Mouse (Mus musculus) CH12.LX (cell line): ENCODE measurements around the gene Nptx1. TPM values are rescaled to one million over a fixed set of nuclear protein-coding genes. Genes with fewer than 3 reads are reported as not detected.

Source experiments
- DNase-seq: peaks from one replicate; pipeline ENCODE4 v3.0.0-alpha.2; 2013; ENCODE audit errors: extremely low read depth
- H3K27ac ChIP-seq: 2 replicates; pipeline ENCODE4 v1.5.1; 2012; ENCODE audit warnings: low read depth, mild to moderate bottlenecking, control low read depth, moderate library complexity; ENCODE audit not compliant: insufficient read depth
- H3K27me3 ChIP-seq: replicated peaks from 2 replicates; pipeline ENCODE3; 2012; ENCODE audit warnings: inconsistent platforms
- H3K36me3 ChIP-seq, 2 experiments: replicated peaks in 1 of 2; 2 replicates each; pipeline versions ENCODE3 to v1.6.1; 2012; ENCODE audit warnings: inconsistent platforms in 1 of 2, low read length in 1 of 2, mild to moderate bottlenecking in 1 of 2, mixed read lengths in 1 of 2, moderate library complexity in 1 of 2; ENCODE audit not compliant: control insufficient read depth in 1 of 2, insufficient read depth in 1 of 2
- H3K4me1 ChIP-seq, 2 experiments: 2 replicates each; pipeline ENCODE4 v1.6.1; 2012; ENCODE audit warnings: inconsistent platforms in 1 of 2, moderate library complexity in 1 of 2; ENCODE audit not compliant: insufficient read depth in 2 of 2, control insufficient read depth in 1 of 2
- H3K4me2 ChIP-seq: 2 replicates; pipeline ENCODE4 v1.6.1; 2012; ENCODE audit warnings: low read depth, mild to moderate bottlenecking, control low read depth; ENCODE audit not compliant: poor library complexity, insufficient read depth, severe bottlenecking
- H3K4me3 ChIP-seq, 3 experiments: fragments of 150-350 bp in 1 of 3; sonication (generic) in 1 of 3; replicated peaks in 1 of 3; 2 replicates each; pipeline versions ENCODE3 to v1.5.1; 2011 to 2012; ENCODE audit warnings: low read depth in 2 of 3, low read length in 2 of 3, mild to moderate bottlenecking in 2 of 3, moderate library complexity in 2 of 3, control low read depth in 1 of 3, improper control_type of control experiment in 1 of 3, inconsistent platforms in 1 of 3, mixed read lengths in 1 of 3; ENCODE audit not compliant: poor library complexity in 1 of 3
- H3K79me2 ChIP-seq: replicated peaks from 2 replicates; pipeline ENCODE4 v1.6.1; 2012; ENCODE audit warnings: mild to moderate bottlenecking, moderate library complexity; ENCODE audit not compliant: control insufficient read depth, poor library complexity, insufficient read depth, severe bottlenecking; ENCODE audit errors: extremely low read depth
- H3K9ac ChIP-seq: 2 replicates; pipeline ENCODE4 v1.6.1; 2012; ENCODE audit warnings: low read depth, mild to moderate bottlenecking, control low read depth, moderate library complexity; ENCODE audit not compliant: insufficient read depth
- H3K9me3 ChIP-seq: replicated peaks from 2 replicates; pipeline ENCODE3; 2012; ENCODE audit warnings: low read length, inconsistent platforms, mixed read lengths
- CHD1 ChIP-seq: IDR thresholded peaks from 2 replicates; pipeline ENCODE4 v1.6.1; 2012; ENCODE audit warnings: low read depth, low read length, improper control_type of control experiment, inconsistent platforms
- CHD2 ChIP-seq: IDR thresholded peaks from 2 replicates; pipeline ENCODE4 v1.6.1; 2011; ENCODE audit warnings: low read length, improper control_type of control experiment
- EP300 ChIP-seq: IDR thresholded peaks from 2 replicates; pipeline ENCODE4 v1.6.1; 2011; ENCODE audit warnings: low read length, improper control_type of control experiment
- GABPA ChIP-seq: IDR thresholded peaks from 2 replicates; pipeline ENCODE4 v1.6.1; 2012; ENCODE audit warnings: low read depth, low read length, improper control_type of control experiment, inconsistent platforms; ENCODE audit not compliant: insufficient replicate concordance
- HCFC1 ChIP-seq: IDR thresholded peaks from 2 replicates; pipeline ENCODE4 v1.6.1; 2012; ENCODE audit warnings: low read depth, mild to moderate bottlenecking, inconsistent platforms, low read length, improper control_type of control experiment
- IRF4 ChIP-seq: IDR thresholded peaks from 2 replicates; pipeline ENCODE4 v1.6.1; 2014; ENCODE audit warnings: low read depth, mild to moderate bottlenecking, inconsistent platforms, low read length, improper control_type of control experiment
- JUND ChIP-seq: conservative IDR thresholded peaks from 2 replicates; pipeline ENCODE4 v1.6.1; 2011; ENCODE audit warnings: low read depth, low read length, improper control_type of control experiment
- KAT2A ChIP-seq: IDR thresholded peaks from 2 replicates; pipeline ENCODE4 v1.6.1; 2012; ENCODE audit warnings: low read length, improper control_type of control experiment, inconsistent platforms; ENCODE audit not compliant: insufficient replicate concordance
- MAFK ChIP-seq: IDR thresholded peaks from 2 replicates; pipeline ENCODE4 v1.6.1; 2011; ENCODE audit warnings: low read length, improper control_type of control experiment; ENCODE audit not compliant: insufficient replicate concordance
- MAX ChIP-seq: IDR thresholded peaks from 2 replicates; pipeline ENCODE4 v1.6.1; 2011; ENCODE audit warnings: low read length, improper control_type of control experiment
- MYC ChIP-seq: IDR thresholded peaks from 2 replicates; pipeline ENCODE4 v1.6.1; 2011; ENCODE audit warnings: low read depth, mild to moderate bottlenecking, improper control_type of control experiment, low read length
- NELFE ChIP-seq: IDR thresholded peaks from 2 replicates; pipeline ENCODE4 v1.6.1; 2011; ENCODE audit warnings: low read depth, low read length, improper control_type of control experiment
- POLR2AphosphoS2 ChIP-seq: IDR thresholded peaks from 2 replicates; pipeline ENCODE4 v1.6.1; 2011; ENCODE audit warnings: low read depth, low read length, improper control_type of control experiment
- RAD21 ChIP-seq: IDR thresholded peaks from 2 replicates; pipeline ENCODE4 v1.6.1; 2011; ENCODE audit warnings: low read depth, mild to moderate bottlenecking, low read length, improper control_type of control experiment, moderate library complexity
- RCOR1 ChIP-seq: conservative IDR thresholded peaks from 2 replicates; pipeline ENCODE4 v1.6.1; 2012; ENCODE audit warnings: low read depth, mild to moderate bottlenecking, inconsistent platforms, low read length, improper control_type of control experiment
- SIN3A ChIP-seq: IDR thresholded peaks from 2 replicates; pipeline ENCODE4 v1.6.1; 2012; ENCODE audit warnings: low read length, improper control_type of control experiment, inconsistent platforms
- TCF12 ChIP-seq: IDR thresholded peaks from 2 replicates; pipeline ENCODE4 v1.6.1; 2014; ENCODE audit warnings: low read depth, mild to moderate bottlenecking, inconsistent platforms, low read length, improper control_type of control experiment
- UBTF ChIP-seq: IDR thresholded peaks from 2 replicates; pipeline ENCODE4 v1.6.1; 2012; ENCODE audit warnings: low read depth, mild to moderate bottlenecking, inconsistent platforms, low read length, improper control_type of control experiment, moderate library complexity
- USF1 ChIP-seq: IDR thresholded peaks from 2 replicates; pipeline ENCODE4 v1.6.1; 2014; ENCODE audit warnings: low read depth, mild to moderate bottlenecking, inconsistent platforms, low read length, improper control_type of control experiment
- USF2 ChIP-seq: conservative IDR thresholded peaks from 2 replicates; pipeline ENCODE4 v1.6.1; 2011; ENCODE audit warnings: low read depth, low read length, improper control_type of control experiment
- ZC3H11A ChIP-seq: IDR thresholded peaks from 2 replicates; pipeline ENCODE4 v1.6.1; 2012; ENCODE audit warnings: low read depth, mild to moderate bottlenecking, inconsistent platforms, low read length, improper control_type of control experiment
- ZNF384 ChIP-seq: IDR thresholded peaks from 2 replicates; pipeline ENCODE4 v1.6.1; 2012; ENCODE audit warnings: low read depth, low read length, improper control_type of control experiment, inconsistent platforms
- dilution Hi-C: fragments of 300-500 bp; cut with MboI; formaldehyde crosslinking; loops from 2 replicates; pipeline ENCODE4 v1.14.3; 2020; ENCODE audit warnings: low sequenced_read_pairs; ENCODE audit not compliant: extremely low pct_unique_long_range_greater_than_20kb, extremely low pct_ligation_motif_present
- in situ Hi-C: fragments of 300-500 bp; cut with MboI; formaldehyde crosslinking; loops from 3 replicates; pipeline ENCODE4 v1.14.3; 2019; ENCODE audit warnings: low sequenced_read_pairs, low pct_ligation_motif_present, low pct_unique_long_range_greater_than_20kb, mixed read lengths
- polyA plus RNA-seq: library from polyadenylated mRNA; unstranded; fragments of >175 nt; gene quantifications from 2 replicates; pipeline ENCODE4 v1.2.1, GENCODE M21; 2012; ENCODE audit warnings: low read depth; ENCODE audit not compliant: insufficient read length
- total RNA-seq, 2 experiments: library from RNA; depleted of rRNA; stranded (reverse); fragments of 300-350 nt in 1 of 2; fragments of >200 nt in 1 of 2; gene quantifications; 2 replicates each; pipeline ENCODE4 v1.2.3; 2012 to 2014

Gene Nptx1
- total and polyA plus RNA-seq, 3 experiments, result under 0.01 TPM; not detected in 2

- H3K9ac ChIP-seq, result no peak overlapping the region
- H3K4me3 ChIP-seq, result no peak overlapping the region
- peaks cover 64% of the 10 kb centered on the region for H3K27me3 ChIP-seq
- peaks cover 33% of the 10 kb centered on the region for H3K9me3 ChIP-seq
- TF ChIP-seq USF2 (no peak), EP300 (no peak), RCOR1 (no peak)
- H3K4me2 ChIP-seq, result no peak overlapping the region
- dilution Hi-C loops (no loop called here), in situ Hi-C loops (no loop called here)
- H3K36me3 ChIP-seq, result no peaks in the 10 kb centered on the region
- H3K27ac ChIP-seq, result no peak overlapping the region
- no peak for DNase-seq
- H3K4me1 ChIP-seq, result peaks cover 0 to 6% of the 10 kb centered on the region in 2 experiments; a peak in 1 of 4 replicates
- no peaks in the 10 kb centered on the region for H3K79me2 ChIP-seq
Measured at GRCm38 (mm10) chr11:119544518-119545105, 2.9 kb downstream of the Nptx1 start.

DNA sequence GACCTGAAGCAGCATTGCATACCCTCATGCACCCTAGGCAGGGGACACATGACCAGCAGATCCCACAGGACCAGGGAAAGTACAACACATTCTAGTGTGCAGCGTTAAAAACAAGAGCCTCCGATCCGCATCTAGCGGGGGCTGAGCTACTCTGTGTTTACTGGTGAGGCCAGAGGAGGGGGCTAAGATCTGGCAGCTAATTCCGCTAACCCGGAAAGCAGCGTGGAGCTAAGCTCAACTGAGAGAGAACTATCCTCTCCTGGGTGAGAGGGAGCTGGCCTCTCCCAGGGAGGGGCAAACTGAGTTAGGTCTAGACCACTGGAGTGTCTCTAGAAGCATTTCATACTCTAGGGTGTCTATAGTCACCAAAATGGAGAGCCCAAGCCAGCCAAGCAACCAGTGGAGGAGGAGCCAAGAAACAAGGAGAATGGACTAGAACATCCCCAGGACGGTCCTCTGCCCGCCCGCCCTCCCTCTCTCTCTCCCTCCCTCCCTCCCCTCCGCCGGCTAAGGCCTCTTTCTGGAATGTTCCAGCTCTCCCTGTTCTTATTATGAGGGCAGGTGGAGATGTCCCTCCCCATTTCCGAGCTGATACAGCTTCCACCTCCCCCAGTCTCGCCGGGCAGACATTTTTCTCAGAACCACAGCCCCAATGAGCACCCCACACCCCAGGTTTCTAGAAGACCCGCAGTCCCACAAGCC, 3.6 kb downstream of the Nptx1 start:
- Histone ChIP-seq H3K4me2 (no peak overlapping the region), H3K36me3 (no peaks in the 10 kb centered on the region), H3K79me2 (no peaks in the 10 kb centered on the region), H3K4me1 (peaks cover 0 to 6% of the 10 kb centered on the region in 2 experiments; a peak in 1 of 4 replicates), H3K27ac (no peak overlapping the region), H3K27me3 (peaks cover 70% of the 10 kb centered on the region), H3K9me3 (peaks cover 27% of the 10 kb centered on the region), H3K4me3 (no peak overlapping the region), H3K9ac (no peak overlapping the region)
- no peak for TF ChIP-seq MAX
- no peak for TF ChIP-seq MAFK
- no peak for TF ChIP-seq MYC
- no peak for TF ChIP-seq UBTF
- TF ChIP-seq RAD21, result no peak
- in situ Hi-C loops, result no loop called here
- no peak for DNase-seq
- dilution Hi-C loops, result no loop called here

- H3K79me2 ChIP-seq, result no peaks in the 10 kb centered on the region
- H3K27ac ChIP-seq, result no peak overlapping the region
- no peak overlapping the region for H3K4me2 ChIP-seq
- no peak for TF ChIP-seq JUND
- TF ChIP-seq TCF12, result no peak
- no peak for TF ChIP-seq GABPA
- TF ChIP-seq USF2, result no peak
- TF ChIP-seq RCOR1, result no peak
- TF ChIP-seq IRF4, result no peak
- no peak for TF ChIP-seq RAD21
- TF ChIP-seq NELFE, result no peak
- no peak for TF ChIP-seq CHD2
- no peak for TF ChIP-seq SIN3A
- no peak for TF ChIP-seq KAT2A
- no peak for TF ChIP-seq POLR2AphosphoS2
- TF ChIP-seq HCFC1, result no peak
- no peak for TF ChIP-seq CHD1
- no peak for TF ChIP-seq ZNF384
- TF ChIP-seq ZC3H11A, result no peak
- TF ChIP-seq USF1, result no peak
- peaks cover 0 to 6% of the 10 kb centered on the region in 2 experiments; a peak in 1 of 4 replicates for H3K4me1 ChIP-seq
- H3K9me3 ChIP-seq, result peaks cover 16% of the 10 kb centered on the region
- no peak for DNase-seq
- no peak overlapping the region for H3K9ac ChIP-seq
- in situ Hi-C loops, result no loop called here
- no peaks in the 10 kb centered on the region for H3K36me3 ChIP-seq
- peaks cover 81% of the 10 kb centered on the region for H3K27me3 ChIP-seq
- H3K4me3 ChIP-seq, result no peak overlapping the region
- dilution Hi-C loops, result no loop called here
Measured at GRCm38 (mm10) chr11:119542886-119543285, 4.7 kb downstream of the Nptx1 start.
